Mouse (Mus musculus): ENCODE results near the gene Tmem56.

Gene Tmem56

GRCm38 (mm10) chr3:121277557-121277956, 5.3 kb downstream of the Tmem56 start:
- no peak for DNase-seq (ENCODE audit: low spot score)

- DNase-seq (ENCODE audit: low spot score), result peak; percentile 66
Measured at GRCm38 (mm10) chr3:121277009-121277408, 5.9 kb downstream of the Tmem56 start.

- no peak for DNase-seq (ENCODE audit: low spot score)
Measured at GRCm38 (mm10) chr3:121274010-121274409, 8.9 kb downstream of the Tmem56 start.

- no peak for DNase-seq (ENCODE audit: low spot score)
Measured at GRCm38 (mm10) chr3:121272577-121272976, 10.3 kb downstream of the Tmem56 start.

GRCm38 (mm10) chr3:121267283-121267682, 15.6 kb downstream of the Tmem56 start:
- no peak for DNase-seq (ENCODE audit: low spot score)

GRCm38 (mm10) chr3:121264242-121264641, 18.7 kb downstream of the Tmem56 start:
- no peak for DNase-seq (ENCODE audit: low spot score)

GRCm38 (mm10) chr3:121263205-121263548, 19.7 kb downstream of the Tmem56 start:
- DNase-seq (ENCODE audit: low spot score), result peak; percentile 67

- DNase-seq (ENCODE audit: low spot score), result peak; percentile 64
Measured at GRCm38 (mm10) chr3:121262521-121263204, 20.2 kb downstream of the Tmem56 start.

GRCm38 (mm10) chr3:121261939-121262520, 20.9 kb downstream of the Tmem56 start:
- DNase-seq (ENCODE audit: low spot score), result no peak

GRCm38 (mm10) chr3:121261251-121261650, 21.6 kb downstream of the Tmem56 start:
- DNase-seq (ENCODE audit: low spot score), result no peak

GRCm38 (mm10) chr3:121260831-121261230, 22.1 kb downstream of the Tmem56 start:
- no peak for DNase-seq (ENCODE audit: low spot score)

GRCm38 (mm10) chr3:121260041-121260440, 22.9 kb downstream of the Tmem56 start:
- DNase-seq (ENCODE audit: low spot score), result no peak

- DNase-seq (ENCODE audit: low spot score), result no peak
Measured at GRCm38 (mm10) chr3:121258521-121259478, 24.1 kb downstream of the Tmem56 start.

- DNase-seq (ENCODE audit: low spot score), result no peak
Measured at GRCm38 (mm10) chr3:121257418-121257817, 25.5 kb downstream of the Tmem56 start.

- no peak for DNase-seq (ENCODE audit: low spot score)
Measured at GRCm38 (mm10) chr3:121256131-121256530, 26.8 kb downstream of the Tmem56 start.

GRCm38 (mm10) chr3:121255501-121255900, 27.4 kb downstream of the Tmem56 start:
- DNase-seq (ENCODE audit: low spot score), result no peak

- DNase-seq (ENCODE audit: low spot score), result no peak
Measured at GRCm38 (mm10) chr3:121250576-121251433, 32.1 kb downstream of the Tmem56 start.

- no peak for DNase-seq (ENCODE audit: low spot score)
Measured at GRCm38 (mm10) chr3:121250048-121250447, 32.9 kb downstream of the Tmem56 start.

- DNase-seq (ENCODE audit: low spot score), result no peak
Measured at GRCm38 (mm10) chr3:121242941-121243340, 40.0 kb downstream of the Tmem56 start.

- DNase-seq (ENCODE audit: low spot score), result no peak
Measured at GRCm38 (mm10) chr3:121242111-121242936, 40.6 kb downstream of the Tmem56 start.

All from urinary bladder, postnatal 14 days (tissue).